9 mouse cellular contexts compared by ENCODE assay signal in genomic region chr4:148337890-148338880, GRCm38 (mm10). TPM values are rescaled to one million over a fixed set of nuclear protein-coding genes. Genes with fewer than 3 reads are reported as not detected.
DNase-seq lines count a peak whose midpoint lies in the region.
"Had no signal": no experiment of that assay in that cellular context is flagged by ENCODE, and none has a peak within 500 bp of the region (broad histone marks: within the 10 kb centered on the region; RNA-seq: fewer than 3 reads in every experiment).

No protein-coding gene starts in this region.

- peak; percentile 45 for DNase-seq in adrenal gland, adult 2 months
- DNase-seq in adrenal gland, adult 8-10 months, result no peak
- peak; percentile 42 to 65 for DNase-seq in left cerebral cortex, postnatal 14 days (ENCODE audit: low spot score in 2 of 2)
- DNase-seq in left cerebral cortex, adult 11 months (ENCODE audit: low spot score), result no peak
- DNase-seq in adrenal gland, postnatal 36 days, result peak; percentile 35 to 47
- DNase-seq in layer of hippocampus, adult 8-10 months (ENCODE audit: low spot score in 2 of 2), result peak; percentile 37 to 52
- no peak for DNase-seq in ovary, postnatal 14 days (ENCODE audit: low spot score)
- no peak for DNase-seq in thymus, postnatal 25 days

- intact Hi-C loops in left cerebral cortex, postnatal 14 days (cut with DNase I), result loop anchor here (5.0 kb wide), 1 partner anchor 166 kb away; no protein-coding TSS in a partner anchor

RNA-seq across cellular contexts. Expression of gene Disp3, which starts 50.4 kb away (rescaled TPM):
- total RNA-seq in adrenal gland, adult 2 months (2021), result under 1 TPM; 0.24 to 0.55 TPM
- 0.59 and 1.0 TPM in 2 replicates for polyA plus RNA-seq in adrenal gland, adult 2 months (2012; rRNA removed)
- under 1 TPM; 0.42 to 0.68 (median 0.66) TPM for total RNA-seq in adrenal gland, adult 8-10 months (2022)
- 10 to 100 TPM; 23.0 to 24.8 TPM for total RNA-seq in left cerebral cortex, postnatal 14 days (2021)
- total RNA-seq in adrenal gland, postnatal 36 days (2021), result under 1 TPM; 0.13 to 0.63 TPM
- total RNA-seq in layer of hippocampus, adult 8-10 months (2022), result 10 to 100 TPM; 27.2 to 39.2 (median 31.9) TPM
- polyA plus RNA-seq: inflammation-experienced regulatory T-cells, adult 6 months had no signal

Comparison
In these comparisons a context has a peak if more than half of its experiments do, and no peak if none do; other contexts are left out.
1. DNase-seq: peak in adrenal gland, adult 2 months (single experiment), left cerebral cortex, postnatal 14 days (2 of 2), adrenal gland, postnatal 36 days (2 of 2) and layer of hippocampus, adult 8-10 months (2 of 2); none in adrenal gland, adult 8-10 months (single experiment), left cerebral cortex, adult 11 months (single experiment), ovary, postnatal 14 days (single experiment) and thymus, postnatal 25 days (single experiment).
2. RNA of gene Disp3, which starts 50.4 kb away (total RNA-seq): 27.2 to 39.2 TPM in layer of hippocampus, adult 8-10 months and 23.0 to 24.8 TPM in left cerebral cortex, postnatal 14 days; 0.42 to 0.68 TPM in adrenal gland, adult 8-10 months, 0.13 to 0.63 TPM in adrenal gland, postnatal 36 days and 0.24 to 0.55 TPM in adrenal gland, adult 2 months; every median in the first group is over 10 times any median in the second.